Mouse (Mus musculus) Muller cell, postnatal 12 days (primary cell): Measurements from ENCODE around the gene Trpm1.
"Not testable (repeated sequence)": the region's sequence is repeated elsewhere in the genome, so short reads cannot be mapped to it uniquely, and the experiment has no call there.

Source experiments
- DNase-seq: peaks from one replicate; pipeline ENCODE4 v3.0.0-alpha.2; 2015; ENCODE audit errors: inconsistent ontology term

The Trpm1 gene

DNA sequence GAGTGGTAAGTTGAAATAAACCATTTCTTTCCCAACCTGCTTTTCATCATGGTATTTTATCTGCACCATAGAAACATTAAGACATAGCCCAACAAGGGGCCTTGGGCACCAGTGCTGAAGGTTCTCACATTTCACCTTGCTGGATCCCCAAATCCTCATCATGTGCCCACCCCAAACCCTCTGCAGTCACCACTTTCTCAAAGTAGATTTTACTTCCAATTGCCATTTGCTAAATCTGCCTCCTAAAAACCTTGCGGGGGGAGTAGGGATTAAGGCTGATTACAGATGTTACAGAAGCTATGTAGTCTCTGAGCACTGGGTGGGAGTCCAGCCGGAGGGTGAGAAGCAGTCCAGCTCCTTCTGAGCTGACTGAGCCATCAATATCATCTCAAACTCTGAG is at the start of gene Trpm1:
Trpm1 (plus strand) TSS at position 301 of the 400 bp plus-strand sequence.
- DNase-seq: no peak

DNA sequence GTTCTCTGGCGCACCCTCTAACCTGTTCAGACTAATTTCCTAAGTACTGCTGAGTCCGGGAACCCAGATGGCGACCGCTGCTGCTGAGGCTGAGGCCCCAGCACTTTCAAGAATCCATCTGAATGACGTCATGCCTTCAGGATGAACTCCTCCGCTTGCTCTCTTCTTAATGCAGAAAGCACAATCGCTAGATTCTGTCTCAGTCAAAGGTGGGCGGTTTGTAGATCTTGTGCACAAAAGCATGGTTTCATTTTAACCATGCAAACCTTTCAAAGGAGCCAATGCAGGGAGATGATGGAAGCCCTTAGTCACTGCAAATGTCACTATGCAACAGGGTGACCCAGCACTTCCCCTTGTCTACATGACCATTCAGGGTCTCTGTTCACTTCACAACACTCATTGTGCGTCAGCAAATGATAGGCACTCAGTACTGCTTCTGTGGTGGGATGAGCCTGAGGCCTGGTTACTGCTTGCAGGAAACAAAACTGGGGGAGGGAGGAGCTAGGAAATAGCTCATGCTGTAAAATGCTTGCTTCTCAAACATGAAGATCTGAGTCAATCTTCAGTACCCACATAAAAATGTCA is 31.4 kb upstream of the Trpm1 start:
- no peak for DNase-seq

DNA sequence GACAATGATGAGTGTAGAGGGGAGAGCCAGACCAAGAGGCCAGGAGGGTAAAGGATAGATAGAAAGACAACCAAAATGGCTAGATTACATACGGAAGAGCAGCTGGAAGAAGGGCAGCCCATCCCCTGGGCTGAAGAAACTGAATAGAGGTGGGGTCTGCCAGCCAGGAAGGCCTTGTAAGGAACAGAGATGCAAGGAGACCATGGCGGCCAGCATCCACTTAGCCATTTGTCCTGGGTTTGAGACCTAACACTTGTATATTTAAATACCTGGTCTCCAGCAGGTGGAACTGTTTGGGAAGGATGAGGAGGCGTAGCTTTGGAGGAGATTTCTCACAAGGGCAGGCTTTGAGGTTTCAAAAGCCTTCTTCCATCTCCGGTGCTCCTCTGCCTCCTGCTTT is 29.9 kb upstream of the Trpm1 start:
- no peak for DNase-seq

DNA sequence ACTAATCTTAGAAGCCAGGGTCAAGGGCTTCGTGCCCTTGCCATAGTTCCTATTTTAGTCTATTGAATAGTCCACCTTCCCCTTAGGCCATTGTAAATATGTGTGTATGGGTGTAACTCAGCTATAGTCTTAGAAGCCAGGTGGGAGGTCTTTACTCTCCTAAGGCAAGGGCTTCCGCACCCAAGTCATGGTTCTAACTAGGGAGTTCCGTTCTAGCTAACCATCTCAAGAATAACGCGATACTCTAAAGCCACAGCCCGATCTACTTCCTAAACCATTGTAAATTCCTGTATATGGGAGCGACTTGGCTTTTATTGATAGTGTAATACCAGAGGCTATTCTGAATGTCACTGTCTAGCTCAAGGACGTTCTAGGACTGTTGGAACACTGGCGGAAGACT is 27.6 kb upstream of the Trpm1 start:
- DNase-seq: not testable (repeated sequence)

DNA sequence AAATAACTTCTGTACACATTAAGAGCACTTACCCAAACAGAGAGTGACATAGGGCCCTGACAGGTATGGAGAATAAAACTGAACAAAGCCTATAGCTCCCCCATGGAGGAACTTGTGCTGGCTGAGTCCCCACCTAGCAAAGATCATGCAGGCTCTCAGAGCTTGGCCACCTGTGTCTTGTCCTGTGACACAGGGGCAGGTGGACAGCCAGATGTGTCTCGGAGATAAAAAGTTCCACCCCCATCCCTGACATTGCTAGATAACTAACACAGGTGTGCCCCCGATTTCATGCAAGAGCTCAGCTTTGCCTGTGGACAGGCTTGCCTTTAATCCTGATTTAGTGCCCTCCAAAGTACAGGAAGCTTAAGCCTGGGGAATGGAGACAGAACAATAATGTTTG is 13.8 kb upstream of the Trpm1 start:
- DNase-seq: no peak

DNA sequence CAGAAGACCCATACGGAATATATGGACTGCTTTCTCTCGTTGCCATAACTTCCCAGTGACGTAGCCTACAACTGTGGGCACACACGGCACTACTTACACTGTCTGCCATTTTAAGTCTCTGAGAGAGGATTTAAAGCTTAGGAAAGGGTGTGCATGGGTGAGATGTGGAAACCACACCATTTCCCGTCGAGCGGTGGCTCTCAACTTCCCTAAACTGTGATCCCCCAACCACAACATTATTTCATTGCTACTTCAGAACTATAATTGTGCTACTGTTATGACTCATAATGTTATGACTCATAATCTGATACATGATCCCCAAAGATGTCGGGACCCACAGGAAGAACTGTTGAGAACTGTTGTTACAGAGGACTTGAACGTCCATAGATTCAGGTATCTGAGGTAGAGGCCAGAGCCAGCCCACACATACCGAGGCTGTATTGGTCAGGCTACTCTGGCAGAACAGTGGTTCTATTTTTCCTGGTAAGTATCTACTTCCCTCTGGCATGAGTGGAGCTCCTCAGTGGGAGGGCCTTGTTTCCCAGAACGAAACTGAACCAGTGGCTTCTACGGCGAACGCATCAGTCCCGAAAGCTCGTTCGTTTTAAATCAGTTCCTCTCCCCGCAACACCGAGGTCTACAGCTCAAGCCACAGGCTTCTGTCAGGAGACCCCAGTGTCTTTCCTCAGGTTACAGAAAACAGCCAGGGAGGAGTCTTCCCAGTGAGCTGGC is 12.2 kb upstream of the Trpm1 start:
- no peak for DNase-seq

DNA sequence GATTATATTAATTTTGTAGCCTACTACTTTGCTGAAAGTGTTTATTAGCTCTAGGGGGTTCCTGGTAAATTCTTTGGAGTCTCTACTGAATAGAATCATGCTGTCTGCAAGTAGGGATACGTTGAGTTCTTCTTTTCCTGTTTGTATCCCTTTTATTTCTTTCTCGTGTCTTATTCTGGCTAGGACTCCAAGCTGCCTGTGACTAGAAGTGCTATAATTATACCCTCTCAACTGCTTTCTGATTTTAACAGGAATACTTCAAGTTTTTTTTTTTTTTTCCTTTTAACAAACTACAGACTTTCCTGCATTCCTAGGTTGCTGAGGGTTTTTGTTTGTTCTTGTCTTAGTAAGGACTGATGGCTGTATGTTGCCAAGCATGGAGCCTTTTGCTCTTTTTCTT is 4.3 kb upstream of the Trpm1 start:
- DNase-seq: no peak

DNA sequence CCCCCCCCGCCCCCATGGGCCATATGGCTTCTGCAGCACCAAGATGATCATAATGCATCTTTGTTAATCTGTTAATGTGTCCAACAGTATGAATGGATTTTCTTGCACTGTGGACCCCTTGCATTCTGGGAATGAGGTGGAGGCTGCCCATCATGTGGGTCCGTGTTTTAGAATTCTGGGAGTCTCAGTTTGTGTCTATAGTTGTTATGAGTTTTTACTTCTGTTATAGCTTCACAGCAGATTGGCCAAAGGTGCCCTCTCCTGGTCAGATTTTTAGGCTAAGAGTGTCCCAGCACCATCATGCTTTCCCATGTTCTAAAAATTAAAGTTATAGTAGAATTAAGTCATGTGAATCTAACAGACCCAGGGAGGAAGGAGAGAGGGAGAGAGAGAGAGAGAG is 3.9 kb upstream of the Trpm1 start:
- no peak for DNase-seq

DNA sequence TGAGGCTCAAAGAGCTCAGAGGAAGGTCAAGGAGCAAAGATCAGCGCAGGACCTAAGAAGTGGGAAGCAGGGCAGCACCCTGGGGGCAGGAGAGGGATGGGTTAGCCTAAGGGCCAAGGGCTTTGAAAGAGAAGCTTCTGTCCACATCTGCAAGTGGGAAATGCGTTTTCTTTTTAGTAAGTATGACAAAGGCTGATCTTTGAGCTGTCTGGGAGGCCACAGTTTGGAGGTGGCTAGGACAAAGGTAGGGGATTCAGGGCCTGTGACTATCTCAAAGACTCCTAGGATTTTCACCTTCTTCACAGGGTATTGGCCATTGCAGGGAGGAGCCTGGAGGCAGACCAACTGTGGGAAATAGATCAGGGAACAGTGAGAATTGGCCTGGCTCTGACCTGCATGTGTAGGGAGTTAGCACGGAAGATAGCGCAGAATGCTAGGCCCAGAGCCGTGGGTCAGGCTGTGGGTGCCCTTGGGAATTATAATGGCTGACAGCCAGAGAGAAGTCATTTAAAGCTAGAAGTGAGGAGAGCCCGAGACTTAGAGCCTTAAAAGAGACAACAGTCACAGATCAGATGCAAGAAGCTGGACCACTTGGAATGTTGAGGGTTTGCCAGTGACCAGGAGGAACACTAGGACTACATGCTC is 3.1 kb upstream of the Trpm1 start:
- no peak for DNase-seq

DNA sequence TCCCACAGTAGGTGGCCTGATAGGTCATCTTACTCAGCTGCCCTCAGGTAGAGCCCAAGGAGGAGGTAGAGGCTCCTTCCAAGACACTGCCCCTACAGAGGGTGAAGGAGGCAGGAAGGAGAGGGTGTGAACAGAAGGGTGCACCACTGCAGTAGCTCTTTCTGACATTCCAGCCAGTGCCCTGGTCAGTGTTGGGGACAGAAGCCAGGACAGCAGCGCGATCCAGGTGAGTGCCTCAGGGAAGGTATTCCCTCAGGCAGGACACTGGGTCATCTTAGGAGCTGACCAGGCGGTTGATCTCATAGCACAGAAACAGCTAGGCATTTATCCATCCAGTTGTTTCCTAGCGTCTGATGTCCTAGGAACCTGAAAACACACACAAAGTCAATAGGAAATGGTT is 1.6 kb downstream of the Trpm1 start:
- no peak for DNase-seq

DNA sequence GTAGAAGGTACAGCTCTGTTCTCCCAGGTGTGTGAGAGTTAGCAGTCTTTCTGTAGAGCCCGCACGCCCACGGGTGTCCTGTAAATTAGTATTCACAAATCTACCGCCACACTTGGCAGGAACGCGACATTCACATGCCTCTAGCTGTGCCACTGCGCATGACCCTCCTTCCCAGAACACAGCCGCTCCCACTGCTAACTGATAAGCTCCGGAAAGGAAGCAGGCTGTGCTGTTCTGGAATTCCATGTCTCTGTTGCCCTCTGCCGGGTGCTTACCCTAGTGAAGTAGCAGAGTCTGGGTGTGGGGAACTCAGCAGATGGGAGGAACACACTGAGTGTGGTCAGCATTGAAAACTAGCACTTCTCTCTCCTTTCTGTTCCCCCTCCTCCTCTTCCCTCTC is 2.1 kb downstream of the Trpm1 start:
- DNase-seq: peak; percentile 81

DNA sequence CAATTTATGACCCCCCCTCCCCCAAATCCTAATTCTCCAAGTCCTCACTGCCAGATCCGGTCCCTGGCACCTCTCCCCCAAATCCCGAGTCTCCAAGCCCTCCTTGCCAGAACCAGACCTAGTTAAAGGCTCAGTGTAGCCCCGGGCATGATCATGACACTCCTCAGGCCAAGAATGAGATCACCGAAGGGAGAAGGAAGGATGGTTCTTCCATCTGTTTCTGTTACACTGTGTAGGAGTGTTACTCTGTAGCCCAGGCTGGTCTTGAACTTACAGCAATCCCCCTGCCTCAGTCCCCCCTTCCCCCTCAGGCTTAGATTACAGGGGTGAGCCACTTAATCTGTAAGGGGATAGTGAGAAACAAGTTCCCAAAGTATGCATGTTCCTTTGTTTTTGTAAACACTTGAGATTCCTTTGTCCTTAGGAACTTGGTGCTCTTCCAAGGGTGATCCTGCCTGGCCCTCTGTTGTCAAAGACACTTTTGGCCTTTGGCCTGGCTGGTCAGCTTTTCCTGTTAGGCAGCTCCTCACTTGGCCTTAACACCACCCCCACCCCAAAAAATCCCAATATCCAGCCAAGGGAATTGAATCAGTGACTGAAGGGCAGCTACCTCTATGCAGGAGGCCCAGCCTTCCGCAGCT is 2.8 kb downstream of the Trpm1 start:
- DNase-seq: peak; percentile 60

DNA sequence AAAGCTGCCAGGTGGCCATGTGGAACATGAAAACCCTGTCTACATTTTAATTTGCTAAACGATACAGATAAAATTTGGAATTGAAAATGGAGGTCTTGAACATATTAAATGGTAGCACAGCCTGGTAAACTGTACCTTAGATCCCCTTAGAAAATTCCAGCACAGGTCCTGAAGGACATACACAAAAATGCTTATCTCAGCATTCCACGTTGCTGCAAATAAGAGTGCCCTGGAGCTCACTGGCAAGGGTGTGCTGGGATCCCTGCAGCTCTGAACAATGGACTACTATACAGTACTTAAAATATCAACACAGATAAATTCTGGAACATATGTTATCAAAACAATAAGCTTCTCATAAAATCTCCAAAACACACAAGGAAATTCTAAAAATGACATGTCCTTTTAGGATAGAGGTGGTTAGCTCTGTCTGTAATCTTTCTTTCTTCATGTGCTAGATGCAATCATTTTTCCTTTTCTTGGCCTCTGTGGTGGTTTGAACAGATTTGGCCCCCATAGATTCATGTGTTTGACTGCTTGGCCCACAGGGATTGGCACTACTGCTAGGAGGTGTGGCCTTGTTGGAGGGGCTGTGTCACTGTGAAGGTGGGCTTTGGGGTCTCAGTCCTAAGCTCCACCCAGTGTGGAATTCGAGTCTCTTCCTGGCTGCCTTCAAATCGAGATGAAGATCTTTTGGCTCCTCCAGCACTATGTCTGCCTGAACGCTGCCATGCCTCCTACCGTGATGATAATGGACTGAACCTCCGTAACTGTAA is 3.5 kb downstream of the Trpm1 start:
- DNase-seq: no peak

DNA sequence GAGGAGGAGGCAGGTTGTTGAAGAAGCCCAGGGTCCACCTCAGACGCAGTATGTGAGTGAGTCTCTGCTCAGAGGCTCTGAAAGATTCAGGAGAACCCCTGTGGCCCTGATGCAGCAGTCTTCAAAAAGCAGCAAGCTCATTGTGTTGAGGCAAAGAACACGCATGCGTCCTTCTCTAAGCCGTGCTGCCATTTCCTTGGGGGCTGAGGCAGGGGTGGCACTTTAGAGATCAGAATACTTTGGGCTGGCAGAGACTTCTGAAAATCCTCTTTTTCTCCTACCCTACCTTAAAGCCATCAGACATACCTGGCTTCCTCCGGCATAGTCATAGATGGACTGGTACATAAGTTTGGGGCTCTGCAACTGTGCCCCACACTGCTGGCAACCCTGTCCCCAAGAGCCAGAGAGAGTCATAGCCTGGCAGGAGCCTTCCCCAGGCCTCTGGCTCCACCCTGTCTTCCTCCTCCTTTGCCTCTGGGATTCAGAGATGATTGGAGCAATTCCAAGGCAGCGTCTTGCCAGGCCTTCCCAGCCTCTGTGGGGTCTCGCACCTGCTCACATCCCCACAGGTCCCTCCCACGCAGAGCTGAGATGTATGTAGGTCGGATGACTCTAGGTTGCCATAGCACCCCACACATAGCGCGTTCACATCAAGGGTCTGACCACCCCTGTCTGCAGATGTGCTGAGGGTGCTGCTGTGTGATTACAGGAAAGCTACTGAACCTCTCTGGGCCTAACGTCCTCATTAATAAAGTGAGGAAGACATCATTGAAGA is 4.8 kb downstream of the Trpm1 start:
- DNase-seq: no peak

DNA sequence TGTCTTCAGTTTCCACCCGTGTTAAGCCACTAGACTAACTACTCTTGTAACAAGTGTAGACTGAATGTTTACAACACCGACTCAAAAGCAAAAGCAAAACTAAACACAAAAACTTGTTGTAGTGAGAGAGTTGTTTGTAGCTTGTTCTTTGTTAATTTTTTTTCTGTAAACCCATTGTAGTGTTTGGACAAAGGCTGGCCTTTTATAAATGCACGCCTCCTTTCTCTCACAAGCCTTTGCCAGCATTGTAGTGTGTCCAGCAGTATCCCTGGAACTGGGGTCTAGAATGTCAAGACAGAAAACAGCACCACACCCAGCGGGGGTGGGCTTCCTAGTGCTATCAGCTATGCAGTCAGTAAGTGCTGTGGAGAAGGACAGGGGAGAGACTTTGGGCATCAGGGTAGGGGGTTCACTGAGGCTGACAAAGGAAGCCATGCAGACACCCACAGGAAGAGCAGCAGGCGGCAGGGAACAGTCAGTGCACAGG is 5.5 kb downstream of the Trpm1 start:
- no peak for DNase-seq

DNA sequence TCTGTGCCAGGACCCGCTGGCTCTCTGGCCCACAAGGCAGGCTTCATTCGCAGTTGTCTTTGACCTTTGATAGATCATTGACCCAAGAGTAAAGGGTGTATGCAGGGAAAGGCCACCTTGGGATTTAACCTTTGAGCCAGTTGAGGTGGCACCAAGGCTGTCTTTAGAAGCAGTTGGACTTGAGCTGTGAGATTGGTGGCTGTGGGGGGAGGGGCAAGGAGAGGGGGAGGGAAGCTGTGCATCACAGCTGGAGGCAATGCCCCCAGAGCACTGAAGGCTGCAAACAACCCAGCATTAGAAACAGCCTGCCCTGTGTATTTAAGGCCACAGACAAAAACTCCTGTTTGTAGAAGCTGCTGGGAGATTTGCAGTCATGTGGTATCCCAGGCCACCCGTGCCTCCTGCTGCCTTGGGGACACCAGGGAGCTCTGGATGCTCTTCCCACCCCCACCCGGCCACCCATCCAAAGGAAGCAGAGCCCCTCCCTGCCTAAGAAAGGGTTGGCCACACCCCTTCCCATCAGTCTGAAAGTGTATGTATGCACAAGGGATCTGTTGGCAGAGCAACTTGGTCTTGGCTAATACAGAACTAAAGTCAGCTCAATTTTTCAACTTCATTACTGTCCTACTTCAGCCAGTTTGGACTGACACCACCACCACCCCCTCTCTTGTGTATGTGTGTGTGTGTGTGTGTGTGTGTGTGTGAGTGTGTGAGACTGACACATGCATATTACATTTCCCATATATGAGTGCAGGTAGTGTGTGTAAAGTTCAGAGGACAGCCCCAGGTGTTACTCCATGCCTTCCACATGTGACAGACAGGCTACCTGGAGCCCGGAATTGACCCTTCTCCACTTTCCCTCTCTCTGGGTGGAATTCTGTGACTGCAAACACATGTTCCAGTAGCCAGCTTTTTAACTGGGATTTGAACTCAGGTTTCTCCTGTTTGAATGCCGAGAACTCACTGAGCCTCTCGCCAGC is 6.3 kb downstream of the Trpm1 start:
- DNase-seq: no peak

DNA sequence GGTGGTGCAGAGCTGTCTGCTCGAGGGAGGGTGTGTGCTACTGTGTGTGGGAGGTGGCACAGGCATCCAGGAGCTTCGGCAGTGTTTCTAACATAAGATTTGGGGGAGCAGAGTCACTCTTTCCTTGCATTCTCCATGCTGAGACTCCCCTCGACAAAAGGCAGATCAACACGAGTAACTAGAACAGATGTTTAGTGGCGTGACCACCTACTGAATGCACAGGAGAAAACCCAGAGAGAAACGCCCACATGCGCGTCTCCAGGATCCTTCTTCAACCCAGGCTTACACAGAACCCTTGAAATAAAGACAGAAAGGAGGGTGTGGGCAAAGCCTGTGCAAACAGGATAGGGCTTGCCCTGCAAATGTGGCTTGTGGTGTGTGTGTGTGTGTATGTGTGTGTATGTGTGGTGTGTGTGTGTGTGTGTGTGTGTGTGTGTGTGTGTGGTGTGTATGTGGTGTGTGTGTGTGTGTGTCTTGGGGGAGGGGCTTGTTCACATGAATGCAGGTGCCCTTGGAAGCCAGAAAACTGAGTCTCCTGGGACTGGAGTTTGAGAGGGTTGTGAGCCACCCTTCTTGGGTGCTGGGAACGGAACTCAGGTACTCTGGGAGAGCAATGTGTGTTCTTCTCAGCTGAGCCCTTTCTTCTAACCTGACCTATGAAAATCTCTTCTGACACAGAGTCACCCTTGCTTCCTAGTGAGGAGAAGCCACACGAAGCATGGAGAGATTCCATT is 7.3 kb downstream of the Trpm1 start:
- no peak for DNase-seq

DNA sequence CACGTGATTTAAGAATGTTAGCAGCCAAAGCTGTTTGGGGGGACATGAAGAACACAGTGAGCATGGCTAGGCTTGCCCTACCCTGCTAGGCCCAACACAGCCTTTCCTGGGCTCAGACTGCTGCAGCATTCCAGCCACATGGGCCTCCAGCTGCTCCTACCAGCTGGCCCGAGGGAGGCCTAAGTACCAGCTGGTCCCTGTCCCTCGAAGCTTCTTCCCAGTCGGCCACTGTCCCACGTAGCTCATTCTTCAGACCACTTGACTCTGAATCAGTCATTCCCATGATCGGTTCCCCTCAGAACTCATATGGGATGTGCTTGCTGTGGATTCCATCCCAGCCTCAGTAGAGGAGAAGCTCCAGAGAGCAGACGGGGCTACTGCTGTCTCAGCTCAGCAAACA is 8.4 kb downstream of the Trpm1 start:
- DNase-seq: no peak

DNA sequence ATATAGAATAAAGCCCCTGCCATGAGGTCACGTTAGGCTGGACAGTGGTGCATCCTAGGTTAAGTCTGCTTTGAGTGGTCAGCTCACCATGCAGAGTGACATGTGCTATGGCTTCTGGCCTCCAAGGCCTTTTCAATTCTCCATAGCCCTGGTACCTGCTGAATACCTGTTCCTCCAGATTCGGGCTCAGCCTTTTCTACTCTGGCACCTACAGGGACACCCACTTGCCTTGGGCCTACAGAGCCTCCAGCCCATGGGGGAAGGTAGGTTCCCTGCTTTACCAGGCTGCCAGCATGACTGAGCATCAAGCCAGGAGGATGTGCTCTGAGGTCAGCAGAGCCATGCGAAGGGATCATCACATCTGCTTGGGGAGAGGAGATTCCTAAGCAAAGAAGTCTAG is 9.5 kb downstream of the Trpm1 start:
- DNase-seq: no peak
